Mouse (Mus musculus): ENCODE results near the gene Dnajb9.

GRCm38 (mm10) chr12:44224650-44225049 lies 14.5 kb upstream of the Dnajb9 start:
- TF ChIP-seq CTCF (IDR thresholded peaks at IDR 0.05; ENCODE audit: borderline replicate concordance, extremely low read depth, insufficient read depth, insufficient read length): no peak
- no peak for TF ChIP-seq POLR2A (IDR thresholded peaks at IDR 0.05; ENCODE audit: borderline replicate concordance, extremely low read depth, insufficient read depth, insufficient read length, poor library complexity, severe bottlenecking)
